Mouse (Mus musculus) T-helper 2 cell (primary cell): ENCODE data around the gene Gm16181.

ENCODE experiments used
- in situ Hi-C: fragments of 300-600 bp; cut with MboI, MseI; formaldehyde crosslinking; loops from one replicate; pipeline ENCODE4 v1.15.1; 2025; ENCODE audit warnings: high pct_unique_total_duplicates

Gm16181 gene

GRCm38 (mm10) chr17:35195631-35196320 lies 24.9 kb upstream of the Gm16181 start:
- in situ Hi-C loops = loop anchor here (5.0 kb wide), 1 partner anchor 37 kb away; the partner anchor contains the start of gene Atp6v1g2

- in situ Hi-C loops = loop anchor here (5.0 kb wide), 1 partner anchor 36 kb away; the partner anchor contains the start of gene Atp6v1g2
Measured at GRCm38 (mm10) chr17:35196321-35196641, 24.4 kb upstream of the Gm16181 start.

GRCm38 (mm10) chr17:35197126-35197525 lies 23.5 kb upstream of the Gm16181 start:
- in situ Hi-C loops = loop anchor here (5.0 kb wide), 1 partner anchor 35 kb away; the partner anchor contains the start of gene Atp6v1g2

GRCm38 (mm10) chr17:35198029-35198428 lies 22.6 kb upstream of the Gm16181 start:
- in situ Hi-C loops = loop anchor here (5.0 kb wide), 1 partner anchor 34 kb away; the partner anchor contains the start of gene Atp6v1g2

- in situ Hi-C loops = loop anchor here (5.0 kb wide), 1 partner anchor 33 kb away; the partner anchor contains the start of gene Atp6v1g2
Measured at GRCm38 (mm10) chr17:35198946-35199345, 21.7 kb upstream of the Gm16181 start.

GRCm38 (mm10) chr17:35200398-35200797 lies 20.2 kb upstream of the Gm16181 start:
- in situ Hi-C loops = loop anchor here (25.0 kb wide), 1 partner anchor 812 kb away; the partner anchor contains the start of gene H2-T24

- in situ Hi-C loops = loop anchor here (25.0 kb wide), 1 partner anchor 811 kb away; the partner anchor contains the start of gene H2-T24
Measured at GRCm38 (mm10) chr17:35201128-35201527, 19.5 kb upstream of the Gm16181 start.

GRCm38 (mm10) chr17:35201787-35202186 lies 18.8 kb upstream of the Gm16181 start, which contains the start of gene Tnf:
Tnf (minus strand) TSS chr17:35202007.
- in situ Hi-C loops = loop anchor here (25.0 kb wide), 1 partner anchor 811 kb away; the partner anchor contains the start of gene H2-T24

GRCm38 (mm10) chr17:35202442-35202841 lies 18.2 kb upstream of the Gm16181 start:
- in situ Hi-C loops = loop anchor here (25.0 kb wide), 1 partner anchor 810 kb away; the partner anchor contains the start of gene H2-T24

GRCm38 (mm10) chr17:35204494-35205379 lies 15.9 kb upstream of the Gm16181 start, which contains the start of gene Lta:
Lta (minus strand) TSS chr17:35205351.
- in situ Hi-C loops = loop anchor here (25.0 kb wide), 1 partner anchor 808 kb away; the partner anchor contains the start of gene H2-T24

GRCm38 (mm10) chr17:35205380-35205769 lies 15.3 kb upstream of the Gm16181 start:
- in situ Hi-C loops = loop anchor here (25.0 kb wide), 1 partner anchor 807 kb away; the partner anchor contains the start of gene H2-T24

- in situ Hi-C loops = loop anchor here (10.0 to 25.0 kb wide), 2 partner anchors 802 to 1455 kb away; partner anchors contain the start of gene H2-T24
Measured at GRCm38 (mm10) chr17:35209785-35210535, 10.7 kb upstream of the Gm16181 start.

- in situ Hi-C loops = loop anchor here (10.0 to 25.0 kb wide), 2 partner anchors 802 to 1456 kb away; partner anchors contain the start of gene H2-T24
Measured at GRCm38 (mm10) chr17:35210593-35210992, 10.0 kb upstream of the Gm16181 start.

GRCm38 (mm10) chr17:35213071-35213470 lies 7.6 kb upstream of the Gm16181 start:
- in situ Hi-C loops = loop anchor here (10.0 to 25.0 kb wide), 2 partner anchors 799 to 1458 kb away; partner anchors contain the start of gene H2-T24

GRCm38 (mm10) chr17:35218516-35219193 lies 2.0 kb upstream of the Gm16181 start:
- in situ Hi-C loops = loop anchor here (10.0 to 25.0 kb wide), 2 partner anchors 794 to 1464 kb away; partner anchors contain the start of gene H2-T24

GRCm38 (mm10) chr17:35219601-35220041 lies 1.0 kb upstream of the Gm16181 start:
- in situ Hi-C loops = loop anchor here (10.0 to 25.0 kb wide), 2 partner anchors 793 to 1465 kb away; partner anchors contain the start of gene H2-T24

GRCm38 (mm10) chr17:35222299-35222698 lies 1.7 kb downstream of the Gm16181 start:
- in situ Hi-C loops = loop anchor here (25.0 kb wide), 1 partner anchor 790 kb away; the partner anchor contains the start of gene H2-T24

- in situ Hi-C loops = loop anchor here (25.0 kb wide), 1 partner anchor 788 kb away; the partner anchor contains the start of gene H2-T24
Measured at GRCm38 (mm10) chr17:35224641-35225040, 4.0 kb downstream of the Gm16181 start.

- in situ Hi-C loops = no loop called here
Measured at GRCm38 (mm10) chr17:35225456-35225855, 4.8 kb downstream of the Gm16181 start.
